Mouse (Mus musculus) limb, embryonic 11.5 days (tissue): ENCODE data around the gene Ano6. TPM values are rescaled to one million over a fixed set of nuclear protein-coding genes. Genes with fewer than 3 reads are reported as not detected.

Source experiments
- ATAC-seq: fragments of 200-750 bp; cut with Nextera tagmentation; 2 replicates; pipeline ENCODE4 v1.8.0; 2017; ENCODE audit warnings: low read depth; ENCODE audit not compliant: insufficient number of reproducible peaks, low FRiP score, low TSS enrichment
- DNase-seq: peaks from one replicate; pipeline ENCODE4 v3.0.0-alpha.2; 2015; ENCODE audit warnings: low spot score
- H3K27ac ChIP-seq: fragments of 300-500 bp; sonication (generic); replicated peaks from 2 replicates; pipeline ENCODE4 v1.5.1; 2014; ENCODE audit warnings: low read depth, mild to moderate bottlenecking, low read length
- H3K27me3 ChIP-seq: fragments of 300-500 bp; sonication (generic); 2 replicates; pipeline ENCODE4 v1.6.1; 2014; ENCODE audit warnings: mild to moderate bottlenecking, low read length, mixed read lengths; ENCODE audit not compliant: control insufficient read depth, insufficient read depth
- H3K36me3 ChIP-seq: fragments of 300-500 bp; sonication (generic); 2 replicates; pipeline ENCODE4 v1.6.1; 2014; ENCODE audit warnings: mild to moderate bottlenecking, low read length, moderate library complexity, mixed read lengths; ENCODE audit not compliant: control insufficient read depth, insufficient read depth
- H3K4me1 ChIP-seq: fragments of 300-500 bp; sonication (generic); 2 replicates; pipeline ENCODE4 v1.6.1; 2014; ENCODE audit warnings: low read length, mixed read lengths; ENCODE audit not compliant: control insufficient read depth, insufficient read depth
- H3K4me2 ChIP-seq: fragments of 300-500 bp; sonication (generic); 2 replicates; pipeline ENCODE4 v1.6.1; 2014; ENCODE audit warnings: low read depth, mild to moderate bottlenecking, moderate library complexity; ENCODE audit not compliant: severe bottlenecking
- H3K4me3 ChIP-seq: fragments of 300-500 bp; sonication (generic); 2 replicates; pipeline ENCODE4 v1.5.1; 2014; ENCODE audit warnings: low read depth, low read length
- H3K9ac ChIP-seq: fragments of 300-500 bp; sonication (generic); 2 replicates; pipeline ENCODE4 v1.6.1; 2014; ENCODE audit warnings: mild to moderate bottlenecking, low read length
- H3K9me3 ChIP-seq: fragments of 300-500 bp; sonication (generic); 2 replicates; pipeline ENCODE4 v1.6.1; 2016; ENCODE audit warnings: low read length; ENCODE audit not compliant: control insufficient read depth
- WGBS: fragments of 180-500 bp; shearing (Covaris S2); extraction: QIAGEN DNeasy Blood & Tissue Kit; methylation state at CpG from one replicate; pipeline ENCODE4 v1.1.7; 2014; 5-methylcytosine and 5-hydroxymethylcytosine counted together
- polyA plus RNA-seq: library from polyadenylated mRNA; unstranded; fragments of >200 nt; fragmentation: Nextera tagmentation; extraction: Ambion mirVana; gene quantifications from 2 replicates; pipeline ENCODE4 v1.2.1, GENCODE M21; 2014

Gene Ano6
- polyA plus RNA-seq, 1 experiment from 2014 or later = 41.9 TPM

DNA sequence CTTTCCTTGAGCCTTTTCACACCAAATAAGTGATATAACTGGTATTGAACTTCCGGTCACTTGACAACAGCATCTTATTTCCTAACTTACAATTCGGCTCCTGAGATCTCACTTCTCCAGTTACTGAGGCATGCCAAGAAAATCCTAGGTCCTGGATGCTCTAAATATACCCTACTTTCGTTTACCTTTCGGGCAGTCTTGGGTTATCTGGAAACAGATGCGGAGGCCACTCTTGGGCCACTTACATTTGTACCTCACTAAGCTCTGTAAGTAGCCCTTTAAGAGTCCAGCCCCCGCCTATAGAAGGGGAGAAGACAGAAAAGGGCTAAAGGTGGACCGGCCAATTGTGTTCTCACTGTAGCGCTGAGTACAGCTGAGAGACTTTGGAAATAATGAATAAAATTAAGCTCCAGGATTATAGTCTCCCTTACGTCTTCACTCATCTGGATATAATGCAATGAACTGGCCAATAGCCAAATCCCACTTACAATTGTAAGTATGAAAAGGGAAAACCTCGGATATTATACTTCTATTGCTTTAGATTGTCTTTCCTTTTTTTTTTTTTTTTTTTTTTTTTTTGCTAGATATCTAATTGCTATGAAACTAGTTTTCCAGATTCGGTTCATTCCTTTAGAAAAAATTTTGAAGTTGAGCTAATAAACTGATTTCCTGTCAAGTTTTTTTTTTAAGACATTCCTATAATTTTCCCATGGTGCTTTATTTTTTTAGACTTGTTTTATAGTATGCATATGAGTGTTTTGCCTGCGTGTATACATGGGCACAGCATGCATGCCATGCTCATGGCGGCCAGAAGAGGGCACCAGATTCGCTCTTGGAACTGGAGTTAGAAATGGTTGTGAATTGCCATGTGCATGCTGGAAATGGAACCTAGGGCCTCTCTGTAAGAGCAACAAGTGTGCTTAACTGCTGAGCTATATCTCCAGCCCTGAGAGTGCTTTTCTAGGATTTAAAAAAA lies 17.5 kb upstream of the Ano6 start:
- Histone ChIP-seq H3K4me3 (no peak overlapping the region), H3K9ac (no peak overlapping the region), H3K4me1 (no peaks in the 10 kb centered on the region), H3K4me2 (no peak overlapping the region), H3K9me3 (no peaks in the 10 kb centered on the region), H3K36me3 (no peaks in the 10 kb centered on the region), H3K27ac (no peak overlapping the region), H3K27me3 (no peaks in the 10 kb centered on the region)
- WGBS = 61% methylated on average over 14 of the region's 14 CpGs
- peak; percentile 85 for DNase-seq
- ATAC-seq = no peak

DNA sequence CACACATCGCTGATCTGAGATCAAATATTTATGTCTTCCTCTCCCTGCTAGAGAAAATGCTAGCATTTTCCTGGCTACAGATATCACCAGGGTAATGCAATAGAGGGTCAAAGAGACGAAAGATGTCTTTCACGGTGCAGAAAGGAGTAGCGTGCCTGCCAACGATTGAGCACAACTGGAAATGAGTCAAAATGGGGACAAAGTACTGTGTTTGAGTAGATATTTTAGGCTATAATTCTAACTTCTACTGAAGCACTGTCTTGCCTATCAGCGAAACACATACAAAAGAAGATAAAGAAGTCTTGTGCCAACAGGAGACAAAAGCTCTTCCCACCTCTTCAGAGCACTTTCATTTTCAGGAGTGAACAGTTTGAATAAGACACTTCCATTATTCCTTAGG lies 16.4 kb upstream of the Ano6 start:
- DNase-seq (no peak), ATAC-seq (no peak)
- no peaks in the 10 kb centered on the region for H3K4me1 ChIP-seq
- no peak overlapping the region for H3K9ac ChIP-seq
- H3K4me2 ChIP-seq = no peak overlapping the region
- H3K4me3 ChIP-seq = no peak overlapping the region
- no peak overlapping the region for H3K27ac ChIP-seq
- H3K36me3 ChIP-seq = no peaks in the 10 kb centered on the region
- WGBS = 94% methylated on average over 6 of the region's 6 CpGs
- H3K27me3 ChIP-seq = no peaks in the 10 kb centered on the region
- no peaks in the 10 kb centered on the region for H3K9me3 ChIP-seq

DNA sequence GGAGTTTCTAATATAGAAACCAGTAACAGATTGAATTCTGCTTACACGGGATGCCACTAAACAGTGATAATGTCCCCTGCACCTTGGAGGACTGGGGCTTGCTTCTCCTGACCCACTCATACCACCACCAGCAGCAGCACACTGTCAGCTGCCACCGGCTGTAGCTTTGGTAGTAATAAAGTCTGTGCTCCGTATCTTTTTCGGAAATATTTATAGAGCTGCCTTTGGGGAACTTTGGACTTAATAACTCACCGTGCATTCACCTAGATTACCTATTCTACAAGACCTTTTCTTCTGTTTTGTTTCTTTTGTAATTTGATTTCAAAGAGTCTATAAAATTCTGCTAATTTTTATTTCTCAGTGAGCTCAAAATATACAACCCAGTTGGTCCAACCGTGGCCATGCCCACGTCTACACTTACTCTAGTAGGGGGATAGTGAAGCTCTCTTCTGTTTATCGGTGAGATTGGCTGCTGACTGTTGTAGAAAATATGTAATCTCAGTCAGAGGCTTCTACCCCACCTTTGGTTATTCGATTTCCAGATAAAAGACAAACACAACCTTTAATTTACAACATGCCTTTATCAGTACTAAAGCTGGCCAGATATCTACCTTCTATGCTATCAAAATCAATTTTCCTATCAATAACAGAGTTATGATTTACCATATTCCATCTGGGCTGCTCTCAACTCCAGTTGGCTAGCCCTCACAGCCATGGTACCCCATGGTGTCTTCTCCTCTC lies 15.8 kb upstream of the Ano6 start:
- 90% methylated on average over 9 of the region's 9 CpGs for WGBS
- DNase-seq (no peak), ATAC-seq (no peak)
- Histone ChIP-seq H3K9me3 (no peaks in the 10 kb centered on the region), H3K27ac (no peak overlapping the region), H3K36me3 (no peaks in the 10 kb centered on the region), H3K4me3 (no peak overlapping the region), H3K9ac (no peak overlapping the region), H3K4me2 (no peak overlapping the region), H3K27me3 (no peaks in the 10 kb centered on the region), H3K4me1 (no peaks in the 10 kb centered on the region)

DNA sequence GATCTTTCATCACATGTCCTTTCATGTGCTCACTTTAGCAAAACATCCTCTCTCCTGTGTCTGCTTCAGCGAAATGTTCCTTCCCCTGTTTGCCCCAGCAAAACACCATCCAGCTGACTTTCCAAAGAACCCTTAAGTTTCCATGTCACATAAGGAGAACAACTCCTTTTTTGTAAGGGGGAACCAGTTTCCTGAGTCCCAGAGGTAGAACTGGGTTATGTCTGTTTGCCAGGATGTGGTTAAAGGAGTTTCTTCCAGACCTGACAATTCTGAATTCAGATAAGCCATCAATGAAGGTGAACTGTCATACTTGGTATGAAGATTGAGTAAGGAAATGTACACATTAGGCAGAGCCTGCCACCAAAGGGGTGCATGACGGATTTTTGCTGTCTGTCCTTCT lies 12.9 kb upstream of the Ano6 start:
- WGBS = 84% methylated on average over 2 of the region's 2 CpGs

DNA sequence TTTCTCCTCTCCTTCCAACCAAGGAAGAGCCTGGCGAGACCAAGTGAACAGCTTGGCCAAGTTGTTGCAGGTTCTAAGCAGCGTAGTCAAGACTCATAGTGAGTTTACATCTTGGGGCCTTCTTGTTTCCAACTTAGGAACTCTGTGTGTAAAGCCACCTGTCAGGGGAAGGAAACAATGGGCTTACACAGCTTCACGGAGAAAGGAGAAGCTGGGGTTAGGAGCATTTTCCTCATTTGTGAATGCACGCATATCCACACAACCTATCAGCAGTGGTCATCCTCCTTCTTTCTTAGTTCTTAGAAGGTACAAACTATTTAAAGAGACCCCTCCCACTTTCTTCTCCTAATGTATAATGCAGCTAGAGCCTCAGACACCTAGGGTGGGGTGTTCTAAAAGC lies 11.9 kb upstream of the Ano6 start:
- Histone ChIP-seq H3K36me3 (no peaks in the 10 kb centered on the region), H3K9ac (no peak overlapping the region), H3K4me2 (no peak overlapping the region), H3K4me1 (no peaks in the 10 kb centered on the region), H3K4me3 (no peak overlapping the region), H3K27ac (no peak overlapping the region), H3K27me3 (no peaks in the 10 kb centered on the region), H3K9me3 (no peaks in the 10 kb centered on the region)
- ATAC-seq (no peak), DNase-seq (no peak)
- WGBS = 94% methylated on average over 4 of the region's 4 CpGs

More for the DNA sequence above, 12.9 kb upstream of the Ano6 start:
- Histone ChIP-seq H3K4me2 (no peak overlapping the region), H3K36me3 (no peaks in the 10 kb centered on the region), H3K9ac (no peak overlapping the region), H3K27ac (no peak overlapping the region), H3K4me1 (no peaks in the 10 kb centered on the region), H3K9me3 (no peaks in the 10 kb centered on the region), H3K27me3 (no peaks in the 10 kb centered on the region), H3K4me3 (no peak overlapping the region)
- ATAC-seq (no peak), DNase-seq (no peak)

DNA sequence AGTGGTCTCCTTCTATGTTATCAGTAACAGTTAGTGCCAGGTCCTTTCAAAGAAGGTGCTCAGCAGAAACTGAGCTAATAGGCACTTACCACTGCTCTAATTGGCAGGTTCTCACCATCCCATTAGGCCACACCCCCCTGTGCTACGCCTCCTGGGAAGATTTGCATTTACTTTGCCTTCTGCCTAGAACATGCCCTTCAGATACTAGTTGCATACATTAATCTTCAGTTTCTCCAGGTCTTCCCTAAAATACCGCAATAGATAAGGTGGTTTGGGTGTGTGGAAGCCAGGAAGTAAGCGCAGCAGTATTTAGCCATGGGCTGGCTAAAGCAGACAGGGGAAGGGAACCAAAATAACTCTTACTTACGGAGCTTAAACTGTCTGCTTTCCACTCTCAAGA lies 4.0 kb upstream of the Ano6 start:
- Histone ChIP-seq H3K36me3 (no peaks in the 10 kb centered on the region), H3K9me3 (no peaks in the 10 kb centered on the region), H3K4me1 (no peaks in the 10 kb centered on the region), H3K4me3 (no peak overlapping the region), H3K27ac (no peak overlapping the region), H3K27me3 (no peaks in the 10 kb centered on the region), H3K9ac (no peak overlapping the region), H3K4me2 (no peak overlapping the region)
- ATAC-seq (no peak), DNase-seq (no peak)
- WGBS = 89% methylated on average over 4 of the region's 4 CpGs

DNA sequence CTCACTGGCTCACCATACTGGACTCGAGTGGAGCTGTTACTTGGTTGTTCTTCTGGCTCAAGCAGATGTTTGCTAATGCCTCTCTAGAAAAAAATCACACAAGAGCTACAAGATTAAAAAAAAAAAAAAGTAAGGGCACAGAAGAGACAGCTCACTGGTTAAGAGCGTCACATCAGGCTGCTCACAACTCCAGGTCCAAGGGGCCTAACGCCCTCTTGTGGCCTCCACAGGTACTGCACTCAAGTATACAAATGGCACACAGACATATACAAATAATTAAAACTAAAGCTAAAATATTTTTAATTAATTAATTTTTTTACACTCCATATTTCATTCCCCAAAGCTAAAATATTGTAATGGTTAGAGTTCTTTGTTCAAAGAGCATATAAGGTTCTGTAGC lies 3.1 kb upstream of the Ano6 start:
- Histone ChIP-seq H3K27ac (no peak overlapping the region), H3K4me3 (no peak overlapping the region), H3K9me3 (no peaks in the 10 kb centered on the region), H3K4me2 (no peak overlapping the region), H3K36me3 (no peaks in the 10 kb centered on the region), H3K4me1 (0 out of 2 replicates have a peak, but pooled peaks cover 2% of the 10 kb centered on the region), H3K9ac (no peak overlapping the region), H3K27me3 (no peaks in the 10 kb centered on the region)
- WGBS = 54% methylated on average over 3 of the region's 3 CpGs
- ATAC-seq = no peak
- DNase-seq = no peak

DNA sequence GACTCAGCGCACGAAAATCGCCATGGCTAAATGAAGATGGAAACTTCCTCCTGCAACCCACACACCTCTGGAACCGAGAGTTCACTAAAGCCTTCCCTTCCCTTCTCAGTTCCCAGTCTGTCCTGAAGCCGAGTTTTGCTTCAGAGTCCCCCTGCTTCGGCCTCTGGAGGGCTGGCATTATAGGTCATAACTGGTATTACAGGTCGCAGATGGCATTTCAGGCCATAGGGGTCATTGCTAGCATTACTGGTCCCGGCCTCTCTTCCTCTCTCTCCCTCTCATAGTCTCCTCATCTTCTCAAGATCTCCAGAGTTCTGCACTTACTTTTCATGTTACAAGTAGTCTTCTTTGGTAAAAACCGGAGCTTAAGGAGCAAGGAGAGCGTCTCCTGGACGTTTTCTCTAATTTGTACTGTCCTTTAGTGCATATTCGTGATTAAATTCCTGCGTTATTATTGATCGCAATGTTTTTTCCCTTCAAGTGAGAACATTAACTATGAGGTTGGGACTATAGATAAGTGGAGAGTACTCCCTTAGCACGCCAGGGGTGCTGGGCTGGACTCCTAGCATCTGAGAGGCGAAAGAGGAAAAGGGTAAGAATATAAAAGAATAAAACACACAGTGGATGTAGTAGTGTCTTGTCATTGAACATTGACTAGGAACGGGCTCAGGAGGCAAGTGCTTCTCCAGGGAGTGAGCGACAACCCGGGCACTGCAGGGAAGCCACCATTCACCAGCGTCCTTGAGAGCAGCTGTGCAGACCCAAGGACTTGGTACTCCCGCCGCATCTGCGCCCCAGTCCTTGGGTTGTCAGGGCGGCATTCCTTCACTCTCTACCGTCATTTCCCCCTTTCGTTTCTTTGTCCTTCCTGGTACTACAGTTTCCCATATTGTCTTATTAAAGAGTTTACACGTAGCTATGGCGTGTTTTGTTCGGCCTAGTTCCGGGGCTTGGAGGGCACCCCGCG lies 798 bp upstream of the Ano6 start:
- peak overlapping the region; percentile 55; the same call in 1 of the 2 replicates for H3K27ac ChIP-seq

More for the DNA sequence above, 798 bp upstream of the Ano6 start:
- Histone ChIP-seq H3K27me3 (no peaks in the 10 kb centered on the region), H3K9ac (peak overlapping the region; percentile 86), H3K4me2 (peak overlapping the region; percentile 70), H3K9me3 (no peaks in the 10 kb centered on the region), H3K36me3 (no peaks in the 10 kb centered on the region), H3K4me1 (0 out of 2 replicates have a peak, but pooled peaks cover 2% of the 10 kb centered on the region), H3K4me3 (peak overlapping the region; percentile 64)
- 12% methylated on average over 32 of the region's 32 CpGs for WGBS
- DNase-seq (peak; percentile 70), ATAC-seq (peak; percentile 45)
